Mouse (Mus musculus) neural tube, embryonic 13.5 days (tissue): ENCODE measurements at regions not wholly inside any gene's neighbourhood (a gene's known extent, or its start where the extent isn't known, plus 50 kb on each side); places are given as distances from the start of the nearest gene placed in this dataset.
A peak's percentile ranks its signal among the peaks of the same experiment; 100 is the strongest.

ENCODE experiments used
- ATAC-seq: fragments of 200-750 bp; cut with Nextera tagmentation; 2 replicates; pipeline ENCODE4 v1.8.0; 2017; ENCODE audit warnings: low read depth, mild to moderate bottlenecking, moderate TSS enrichment, moderate library complexity
- H3K27ac ChIP-seq: fragments of 300-500 bp; sonication (generic); replicated peaks from 2 replicates; pipeline ENCODE4 v1.5.1; 2015; ENCODE audit warnings: moderate library complexity, mild to moderate bottlenecking, inconsistent platforms
- H3K27me3 ChIP-seq: fragments of 300-500 bp; sonication (generic); 2 replicates; pipeline ENCODE4 v1.6.1; 2015; ENCODE audit warnings: mild to moderate bottlenecking, inconsistent platforms
- H3K36me3 ChIP-seq: fragments of 300-500 bp; sonication (generic); 2 replicates; pipeline ENCODE4 v1.6.1; 2015; ENCODE audit warnings: mild to moderate bottlenecking, inconsistent platforms
- H3K4me1 ChIP-seq: fragments of 300-500 bp; sonication (generic); replicated peaks from 2 replicates; pipeline ENCODE4 v1.6.1; 2015; ENCODE audit warnings: inconsistent platforms
- H3K4me2 ChIP-seq: fragments of 300-500 bp; sonication (generic); 2 replicates; pipeline ENCODE4 v1.6.1; 2015; ENCODE audit warnings: inconsistent platforms, mild to moderate bottlenecking, moderate library complexity
- H3K4me3 ChIP-seq: fragments of 300-500 bp; sonication (generic); 2 replicates; pipeline ENCODE4 v1.5.1; 2015; ENCODE audit warnings: mild to moderate bottlenecking, inconsistent platforms
- H3K9ac ChIP-seq: fragments of 300-500 bp; sonication (generic); 2 replicates; pipeline ENCODE4 v1.6.1; 2015; ENCODE audit warnings: moderate library complexity, mild to moderate bottlenecking, inconsistent platforms
- H3K9me3 ChIP-seq: fragments of 300-500 bp; sonication (generic); 2 replicates; pipeline ENCODE4 v1.6.1; 2016; ENCODE audit warnings: inconsistent platforms
- WGBS: fragments of 180-500 bp; shearing (Covaris S2); methylation state at CpG from one replicate; pipeline ENCODE4 v1.1.7; 2015; 5-methylcytosine and 5-hydroxymethylcytosine counted together

GRCm38 (mm10) chr3:144021969-144022368 is 183.1 kb downstream of the Lmo4 start:
- no peaks in the 10 kb centered on the region for H3K9me3 ChIP-seq
- no peak overlapping the region for H3K4me3 ChIP-seq
- peaks cover 10% of the 10 kb centered on the region; the same call in 1 of the 2 replicates for H3K4me1 ChIP-seq
- H3K27ac ChIP-seq, result no peak overlapping the region
- no peaks in the 10 kb centered on the region for H3K36me3 ChIP-seq
- 90% methylated on average over 5 of the region's 5 CpGs for WGBS
- no peaks in the 10 kb centered on the region for H3K27me3 ChIP-seq
- no peak overlapping the region for H3K9ac ChIP-seq
- no peak overlapping the region for H3K4me2 ChIP-seq
- no peak for ATAC-seq

DNA sequence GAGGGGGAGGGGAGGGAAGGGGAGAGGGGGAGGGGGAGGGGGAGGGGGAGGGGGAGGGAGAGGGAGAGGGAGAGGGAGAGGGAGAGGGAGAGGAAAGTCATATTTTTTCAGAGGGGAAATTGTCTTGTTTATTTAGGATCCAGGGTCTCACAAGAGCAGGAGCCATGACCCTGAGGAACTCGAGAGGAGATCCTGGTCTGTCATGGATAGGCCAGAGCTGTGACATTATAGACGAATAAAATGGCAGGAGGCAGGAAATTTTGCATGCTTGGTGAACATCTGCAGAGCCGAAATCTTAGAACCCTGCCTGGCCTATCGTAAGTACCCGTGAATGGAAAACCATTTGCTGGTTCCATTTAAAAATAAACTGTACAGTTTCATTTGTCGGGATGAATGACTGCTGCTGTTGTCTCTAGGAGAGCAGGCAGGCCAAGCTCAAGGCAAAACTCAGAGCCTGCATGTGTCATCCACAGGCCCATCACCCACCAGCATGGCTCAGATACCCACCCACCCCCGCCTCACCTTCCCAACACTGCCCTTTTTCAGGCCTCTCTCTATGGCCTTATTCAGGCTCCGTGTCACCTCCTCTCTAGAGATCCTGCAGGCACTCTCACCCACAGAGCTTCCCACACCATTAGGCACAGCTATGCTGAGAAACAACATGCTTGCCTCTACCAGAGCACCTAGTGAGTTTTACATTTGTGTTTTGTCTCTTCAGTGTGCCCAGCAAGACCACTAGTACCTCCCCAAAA is 184.7 kb downstream of the Lmo4 start:
- peaks cover 6% of the 10 kb centered on the region; the same call in 1 of the 2 replicates for H3K4me1 ChIP-seq
- no peak overlapping the region for H3K4me3 ChIP-seq
- H3K9ac ChIP-seq, result no peak overlapping the region
- no peaks in the 10 kb centered on the region for H3K9me3 ChIP-seq
- 65% methylated on average over 8 of the region's 8 CpGs for WGBS
- no peak overlapping the region for H3K4me2 ChIP-seq
- 0 out of 2 replicates have a peak, but pooled peaks have one; percentile 27 for ATAC-seq
- no peak overlapping the region for H3K27ac ChIP-seq
- no peaks in the 10 kb centered on the region for H3K27me3 ChIP-seq
- no peaks in the 10 kb centered on the region for H3K36me3 ChIP-seq

GRCm38 (mm10) chr3:144019293-144019692 is 185.7 kb downstream of the Lmo4 start:
- Histone ChIP-seq H3K27me3 (no peaks in the 10 kb centered on the region), H3K4me2 (no peak overlapping the region), H3K36me3 (no peaks in the 10 kb centered on the region), H3K9ac (no peak overlapping the region), H3K27ac (no peak overlapping the region), H3K4me1 (peaks cover 6% of the 10 kb centered on the region; the same call in 1 of the 2 replicates), H3K4me3 (no peak overlapping the region), H3K9me3 (no peaks in the 10 kb centered on the region)
- WGBS, result 84% methylated on average over 2 of the region's 2 CpGs
- no peak for ATAC-seq

GRCm38 (mm10) chr3:144018559-144018958 is 186.5 kb downstream of the Lmo4 start:
- H3K27me3 ChIP-seq, result no peaks in the 10 kb centered on the region
- no peak overlapping the region for H3K4me2 ChIP-seq
- H3K4me1 ChIP-seq, result peaks cover 6% of the 10 kb centered on the region; the same call in 1 of the 2 replicates
- H3K36me3 ChIP-seq, result no peaks in the 10 kb centered on the region
- H3K9me3 ChIP-seq, result no peaks in the 10 kb centered on the region
- no peak overlapping the region for H3K4me3 ChIP-seq
- no peak for ATAC-seq
- H3K9ac ChIP-seq, result no peak overlapping the region
- no peak overlapping the region for H3K27ac ChIP-seq
- 76% methylated on average over 4 of the region's 4 CpGs for WGBS

- H3K27ac ChIP-seq, result no peak overlapping the region
- H3K27me3 ChIP-seq, result no peaks in the 10 kb centered on the region
- H3K4me3 ChIP-seq, result no peak overlapping the region
- H3K4me1 ChIP-seq, result peaks cover 27% of the 10 kb centered on the region
- no peaks in the 10 kb centered on the region for H3K9me3 ChIP-seq
- no peak overlapping the region for H3K4me2 ChIP-seq
- no peaks in the 10 kb centered on the region for H3K36me3 ChIP-seq
- H3K9ac ChIP-seq, result no peak overlapping the region
- WGBS, result 94% methylated on average over 3 of the region's 3 CpGs
- no peak for ATAC-seq
Measured at GRCm38 (mm10) chr3:144015236-144015635, 189.8 kb downstream of the Lmo4 start.

- Histone ChIP-seq H3K9ac (no peak overlapping the region), H3K4me3 (no peak overlapping the region), H3K36me3 (no peaks in the 10 kb centered on the region), H3K9me3 (no peaks in the 10 kb centered on the region), H3K27ac (no peak overlapping the region), H3K27me3 (no peaks in the 10 kb centered on the region), H3K4me1 (peaks cover 27% of the 10 kb centered on the region), H3K4me2 (no peak overlapping the region)
- ATAC-seq, result no peak
- 62% methylated on average over 8 of the region's 8 CpGs for WGBS
Measured at GRCm38 (mm10) chr3:144013481-144014125, 191.4 kb downstream of the Lmo4 start.

GRCm38 (mm10) chr3:144012820-144013219 is 192.2 kb downstream of the Lmo4 start:
- no peaks in the 10 kb centered on the region for H3K27me3 ChIP-seq
- no peak for ATAC-seq
- no peaks in the 10 kb centered on the region for H3K9me3 ChIP-seq
- H3K36me3 ChIP-seq, result no peaks in the 10 kb centered on the region
- WGBS, result 63% methylated on average over 6 of the region's 6 CpGs
- no peak overlapping the region for H3K9ac ChIP-seq
- peaks cover 27% of the 10 kb centered on the region for H3K4me1 ChIP-seq
- no peak overlapping the region for H3K4me3 ChIP-seq
- H3K27ac ChIP-seq, result no peak overlapping the region
- H3K4me2 ChIP-seq, result no peak overlapping the region

DNA sequence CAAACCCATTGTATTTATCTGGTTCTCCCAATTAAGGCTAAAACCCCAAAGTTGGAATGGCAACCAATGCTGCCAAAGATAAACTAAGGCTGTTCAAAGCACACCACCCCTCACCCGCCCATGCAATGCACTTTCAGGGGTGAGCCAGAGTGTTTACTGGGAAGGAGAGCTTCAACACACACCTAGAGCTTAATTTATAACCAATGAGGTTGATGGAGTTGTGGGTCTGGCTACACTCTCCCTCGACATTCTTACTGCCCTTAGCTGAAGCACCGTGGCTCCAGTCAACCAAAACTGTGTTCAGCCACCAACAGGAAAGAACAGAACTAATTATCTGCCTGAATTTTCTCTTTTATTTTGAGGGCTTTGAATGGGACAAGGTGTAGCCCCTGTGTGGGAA is 192.8 kb downstream of the Lmo4 start:
- H3K9me3 ChIP-seq, result no peaks in the 10 kb centered on the region
- H3K4me3 ChIP-seq, result no peak overlapping the region
- H3K27me3 ChIP-seq, result no peaks in the 10 kb centered on the region
- H3K4me1 ChIP-seq, result peaks cover 27% of the 10 kb centered on the region
- H3K27ac ChIP-seq, result no peak overlapping the region
- no peaks in the 10 kb centered on the region for H3K36me3 ChIP-seq
- no peak overlapping the region for H3K9ac ChIP-seq
- 71% methylated on average over 3 of the region's 3 CpGs for WGBS
- ATAC-seq, result no peak
- H3K4me2 ChIP-seq, result no peak overlapping the region

- Histone ChIP-seq H3K27ac (no peak overlapping the region), H3K36me3 (no peaks in the 10 kb centered on the region), H3K27me3 (no peaks in the 10 kb centered on the region), H3K4me2 (no peak overlapping the region), H3K9me3 (no peaks in the 10 kb centered on the region), H3K9ac (no peak overlapping the region), H3K4me3 (no peak overlapping the region), H3K4me1 (peaks cover 27% of the 10 kb centered on the region)
- 50% methylated on average over 12 of the region's 12 CpGs for WGBS
- ATAC-seq, result no peak
Measured at GRCm38 (mm10) chr3:144011456-144012025, 193.5 kb downstream of the Lmo4 start.

DNA sequence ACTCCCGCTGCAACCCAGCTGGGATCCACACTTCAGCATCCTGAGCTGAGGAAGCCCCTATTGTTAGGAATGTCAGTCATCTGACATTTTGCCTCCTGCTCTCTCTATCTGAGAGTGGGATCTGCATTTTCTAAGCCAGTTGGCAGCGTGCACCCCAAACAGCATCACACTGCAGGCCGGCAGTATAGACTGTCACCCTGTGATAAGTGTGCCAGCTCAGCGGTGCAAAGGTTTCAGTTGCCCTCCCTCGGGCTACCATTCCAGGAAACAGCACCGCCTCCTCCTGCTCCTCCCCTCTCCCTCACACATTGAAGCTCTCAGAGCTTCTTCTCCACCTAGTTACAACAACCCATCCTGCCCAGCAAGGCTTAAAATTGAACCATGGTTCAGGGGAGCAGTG is 194.5 kb downstream of the Lmo4 start:
- Histone ChIP-seq H3K9me3 (no peaks in the 10 kb centered on the region), H3K4me1 (peaks cover 27% of the 10 kb centered on the region), H3K36me3 (no peaks in the 10 kb centered on the region), H3K27ac (no peak overlapping the region), H3K9ac (no peak overlapping the region), H3K27me3 (no peaks in the 10 kb centered on the region), H3K4me3 (no peak overlapping the region), H3K4me2 (no peak overlapping the region)
- WGBS, result 35% methylated on average over 6 of the region's 6 CpGs
- ATAC-seq, result no peak

GRCm38 (mm10) chr3:144007111-144007619 is 197.9 kb downstream of the Lmo4 start:
- no peak for ATAC-seq
- H3K27me3 ChIP-seq, result no peaks in the 10 kb centered on the region
- WGBS, result 36% methylated on average over 4 of the region's 4 CpGs
- no peak overlapping the region for H3K27ac ChIP-seq
- H3K4me2 ChIP-seq, result no peak overlapping the region
- no peak overlapping the region for H3K4me3 ChIP-seq
- H3K9ac ChIP-seq, result no peak overlapping the region
- H3K36me3 ChIP-seq, result no peaks in the 10 kb centered on the region
- peaks cover 17% of the 10 kb centered on the region for H3K4me1 ChIP-seq
- H3K9me3 ChIP-seq, result no peaks in the 10 kb centered on the region

- no peaks in the 10 kb centered on the region for H3K4me1 ChIP-seq
- no peak for ATAC-seq
- no peak overlapping the region for H3K4me3 ChIP-seq
Measured at GRCm38 (mm10) chr3:143997909-143998308, 207.1 kb downstream of the Lmo4 start.

More at GRCm38 (mm10) chr3:143997909-143998308, 207.1 kb downstream of the Lmo4 start:
- Histone ChIP-seq H3K27me3 (no peaks in the 10 kb centered on the region), H3K9me3 (no peaks in the 10 kb centered on the region), H3K4me2 (no peak overlapping the region), H3K36me3 (no peaks in the 10 kb centered on the region), H3K9ac (no peak overlapping the region), H3K27ac (no peak overlapping the region)
- 73% methylated on average over 8 of the region's 8 CpGs for WGBS
